Mouse (Mus musculus): ENCODE results near the gene Orai1. TPM values are rescaled to one million over a fixed set of nuclear protein-coding genes. Genes with fewer than 3 reads are reported as not detected.

Orai1 gene
- polyA plus RNA-seq, 1 experiment: 68.5 TPM

DNA sequence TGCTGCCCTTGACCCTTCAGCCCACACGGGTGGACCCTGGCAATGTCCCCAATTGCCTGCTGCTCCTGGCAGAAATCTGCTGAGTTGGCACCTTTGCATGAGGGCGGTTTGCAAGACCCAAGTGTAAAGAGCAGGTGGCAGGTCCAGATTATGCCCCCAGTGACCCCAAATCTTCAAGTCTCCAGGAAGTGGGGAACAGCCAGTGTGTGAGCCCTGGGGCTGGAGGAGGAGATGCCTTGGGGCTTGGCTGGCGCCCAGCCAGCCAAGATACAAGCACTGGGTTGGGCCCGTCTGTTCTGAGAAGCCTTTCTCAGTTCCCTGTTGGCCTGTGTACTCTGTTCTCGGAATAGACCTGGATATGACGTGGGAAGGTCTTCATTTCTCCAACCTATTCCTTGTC lies 12.6 kb downstream of the Orai1 start:
- Histone ChIP-seq H3K4me3 (ENCODE audit: insufficient read depth, low read length) (no peak overlapping the region), H3K4me1 (ENCODE audit: control insufficient read depth, insufficient read depth, low read length) (peaks cover 42% of the 10 kb centered on the region), H3K27ac (ENCODE audit: insufficient read depth, low read depth, low read length) (no peak overlapping the region)
- no peak for TF ChIP-seq POLR2A (IDR thresholded peaks at IDR 0.05; ENCODE audit: borderline replicate concordance, low read depth, low read length)
- no peak for TF ChIP-seq CTCF (IDR thresholded peaks at IDR 0.05; ENCODE audit: low read depth, low read length)

DNA sequence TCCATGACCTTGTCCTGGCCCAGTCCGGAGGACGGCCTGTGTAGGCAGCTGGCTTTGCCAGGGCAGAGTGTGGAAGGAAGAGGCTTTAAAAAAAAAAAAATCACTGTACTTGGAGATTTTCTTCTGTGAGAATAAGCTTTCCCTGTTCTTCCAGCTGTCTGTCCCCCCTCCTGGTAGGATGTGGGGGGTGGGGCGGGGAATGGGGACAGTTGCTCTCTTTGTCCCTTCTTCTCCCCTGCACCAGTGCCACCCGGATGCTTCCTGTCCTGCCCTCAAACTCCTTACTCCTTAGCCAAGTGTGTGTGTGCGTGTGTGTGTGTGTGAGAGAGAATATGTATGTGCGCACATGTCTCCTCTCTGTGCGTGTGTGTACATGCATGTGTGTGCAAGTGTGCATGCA lies 14.9 kb downstream of the Orai1 start:
- H3K27ac ChIP-seq (ENCODE audit: insufficient read depth, low read depth, low read length): no peak overlapping the region
- peaks cover 32% of the 10 kb centered on the region for H3K4me1 ChIP-seq (ENCODE audit: control insufficient read depth, insufficient read depth, low read length)
- H3K4me3 ChIP-seq (ENCODE audit: insufficient read depth, low read length): no peak overlapping the region
- TF ChIP-seq POLR2A (IDR thresholded peaks at IDR 0.05; ENCODE audit: borderline replicate concordance, low read depth, low read length): no peak

DNA sequence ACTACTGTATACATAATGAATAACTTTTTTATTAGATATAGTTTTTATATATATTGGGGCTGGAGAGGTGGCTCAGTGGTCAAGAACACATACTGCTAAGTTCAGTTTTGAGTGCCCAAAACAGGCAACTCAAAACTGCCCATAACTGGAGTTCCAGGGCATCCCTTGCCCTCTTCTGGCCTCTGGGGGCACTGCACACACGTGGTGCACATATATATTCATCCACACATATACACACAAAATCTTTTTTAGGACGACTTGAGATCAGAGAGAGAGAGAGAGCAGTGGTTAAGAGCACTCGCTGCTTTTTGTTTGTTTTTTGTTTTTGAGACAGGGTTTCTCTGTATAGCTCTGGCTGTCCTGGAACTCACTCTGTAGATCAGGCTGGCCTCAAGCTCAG lies 16.4 kb downstream of the Orai1 start:
- peaks cover 22% of the 10 kb centered on the region for H3K4me1 ChIP-seq (ENCODE audit: control insufficient read depth, insufficient read depth, low read length)
- no peak overlapping the region for H3K27ac ChIP-seq (ENCODE audit: insufficient read depth, low read depth, low read length)
- no peak for TF ChIP-seq CTCF (IDR thresholded peaks at IDR 0.05; ENCODE audit: low read depth, low read length)
- TF ChIP-seq POLR2A (IDR thresholded peaks at IDR 0.05; ENCODE audit: borderline replicate concordance, low read depth, low read length): no peak
- no peak overlapping the region for H3K4me3 ChIP-seq (ENCODE audit: insufficient read depth, low read length)

DNA sequence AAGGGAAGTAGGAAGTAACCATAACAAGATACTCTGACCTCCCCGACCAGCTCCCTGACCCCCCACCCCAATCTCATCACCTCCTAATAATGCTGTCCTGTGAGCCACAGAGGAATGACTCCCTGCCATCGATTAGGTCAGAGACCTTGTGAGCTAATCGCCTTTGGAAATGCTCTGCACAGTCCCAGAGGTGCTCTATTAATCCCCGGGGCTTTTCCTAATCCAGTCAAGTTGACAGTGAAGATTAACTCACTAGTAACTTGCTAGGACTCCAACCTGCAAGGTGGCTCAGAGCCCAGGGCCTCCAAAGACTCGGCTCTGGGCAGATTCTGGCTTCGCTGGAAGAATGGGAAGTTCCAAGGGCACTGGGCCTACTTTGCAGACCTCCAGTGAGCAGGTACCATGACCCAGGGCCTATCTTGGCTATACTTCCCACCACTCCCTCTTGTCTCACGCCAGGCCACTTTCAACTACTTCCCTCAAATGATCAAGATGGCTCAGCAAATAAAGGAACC lies 18.8 kb downstream of the Orai1 start:
- Histone ChIP-seq H3K4me1 (ENCODE audit: control insufficient read depth, insufficient read depth, low read length) (peaks cover 10% of the 10 kb centered on the region), H3K27ac (ENCODE audit: insufficient read depth, low read depth, low read length) (no peak overlapping the region)
- TF ChIP-seq POLR2A (IDR thresholded peaks at IDR 0.05; ENCODE audit: borderline replicate concordance, low read depth, low read length): no peak
- TF ChIP-seq CTCF (IDR thresholded peaks at IDR 0.05; ENCODE audit: low read depth, low read length): no peak

DNA sequence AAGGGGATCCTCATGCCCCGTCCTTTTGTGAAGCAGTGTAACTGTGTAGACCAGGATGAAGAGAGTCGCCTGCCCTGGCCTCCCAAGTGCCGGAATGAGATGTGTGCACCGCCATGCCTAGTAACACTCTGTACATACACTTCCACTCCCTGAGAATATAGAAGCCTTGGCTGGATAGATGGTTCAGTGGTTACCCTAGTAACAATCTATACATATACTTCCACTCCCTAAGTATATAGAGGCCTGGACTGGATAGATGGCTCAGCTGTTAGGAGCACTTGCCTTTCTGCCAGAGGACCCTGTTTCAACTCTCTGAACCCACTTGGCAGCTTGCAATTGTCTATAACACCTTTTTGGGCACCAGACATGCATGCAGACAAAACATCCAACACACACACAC lies 20.2 kb downstream of the Orai1 start:
- H3K4me1 ChIP-seq (ENCODE audit: control insufficient read depth, insufficient read depth, low read length): peaks cover 17% of the 10 kb centered on the region
- no peak overlapping the region for H3K27ac ChIP-seq (ENCODE audit: insufficient read depth, low read depth, low read length)
- TF ChIP-seq CTCF (IDR thresholded peaks at IDR 0.05; ENCODE audit: low read depth, low read length) (no peak), POLR2A (IDR thresholded peaks at IDR 0.05; ENCODE audit: borderline replicate concordance, low read depth, low read length) (no peak)
- H3K4me3 ChIP-seq (ENCODE audit: insufficient read depth, low read length): no peak overlapping the region

More for the DNA sequence above, 18.8 kb downstream of the Orai1 start:
- no peak overlapping the region for H3K4me3 ChIP-seq (ENCODE audit: insufficient read depth, low read length)

DNA sequence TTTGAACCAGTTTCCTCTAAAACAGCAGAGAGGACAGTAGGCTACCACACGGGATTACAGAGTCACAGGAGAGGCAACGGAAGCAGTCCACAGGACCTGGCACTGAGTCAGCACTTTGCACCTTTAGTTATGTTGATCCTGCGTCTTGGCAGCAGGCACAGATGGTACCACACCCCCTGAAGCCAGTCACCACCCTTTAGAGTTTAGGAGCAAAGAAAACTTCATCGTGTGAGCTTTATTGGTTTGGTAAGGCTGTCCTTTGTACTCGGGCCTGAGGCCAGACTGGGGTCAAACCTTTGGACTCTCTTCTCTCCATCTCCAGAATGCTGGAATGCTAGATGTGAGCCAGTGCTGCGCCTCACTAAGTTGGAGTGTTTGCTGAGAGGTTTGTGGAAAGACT lies 20.7 kb downstream of the Orai1 start:
- peaks cover 19% of the 10 kb centered on the region for H3K4me1 ChIP-seq (ENCODE audit: control insufficient read depth, insufficient read depth, low read length)
- TF ChIP-seq CTCF (IDR thresholded peaks at IDR 0.05; ENCODE audit: low read depth, low read length): no peak
- TF ChIP-seq POLR2A (IDR thresholded peaks at IDR 0.05; ENCODE audit: borderline replicate concordance, low read depth, low read length): no peak
- H3K27ac ChIP-seq (ENCODE audit: insufficient read depth, low read depth, low read length): no peak overlapping the region
- H3K4me3 ChIP-seq (ENCODE audit: insufficient read depth, low read length): no peak overlapping the region

DNA sequence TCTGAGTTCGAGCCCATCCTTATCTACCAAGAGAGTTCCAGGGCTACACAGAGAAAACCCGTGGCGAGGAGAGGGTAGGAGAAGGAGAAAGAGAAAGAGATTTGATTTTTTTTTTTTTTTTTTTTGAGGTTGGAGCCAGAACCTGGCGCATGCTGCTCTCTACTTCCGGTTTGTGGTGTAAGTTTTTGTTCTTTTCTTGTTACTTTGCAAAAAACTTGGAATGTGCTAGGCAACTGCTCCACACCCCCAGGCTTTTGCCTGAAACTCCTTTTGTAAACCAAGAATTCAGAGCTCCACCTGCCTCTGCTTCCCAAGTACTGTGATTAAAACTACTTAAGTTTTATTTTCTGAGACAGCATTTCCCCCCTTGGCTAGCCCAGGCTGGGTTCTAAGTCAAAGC lies 23.2 kb downstream of the Orai1 start:
- TF ChIP-seq CTCF (IDR thresholded peaks at IDR 0.05; ENCODE audit: low read depth, low read length) (no peak), POLR2A (IDR thresholded peaks at IDR 0.05; ENCODE audit: borderline replicate concordance, low read depth, low read length) (no peak)
- Histone ChIP-seq H3K27ac (ENCODE audit: insufficient read depth, low read depth, low read length) (no peak overlapping the region), H3K4me3 (ENCODE audit: insufficient read depth, low read length) (no peak overlapping the region), H3K4me1 (ENCODE audit: control insufficient read depth, insufficient read depth, low read length) (peaks cover 23% of the 10 kb centered on the region)

DNA sequence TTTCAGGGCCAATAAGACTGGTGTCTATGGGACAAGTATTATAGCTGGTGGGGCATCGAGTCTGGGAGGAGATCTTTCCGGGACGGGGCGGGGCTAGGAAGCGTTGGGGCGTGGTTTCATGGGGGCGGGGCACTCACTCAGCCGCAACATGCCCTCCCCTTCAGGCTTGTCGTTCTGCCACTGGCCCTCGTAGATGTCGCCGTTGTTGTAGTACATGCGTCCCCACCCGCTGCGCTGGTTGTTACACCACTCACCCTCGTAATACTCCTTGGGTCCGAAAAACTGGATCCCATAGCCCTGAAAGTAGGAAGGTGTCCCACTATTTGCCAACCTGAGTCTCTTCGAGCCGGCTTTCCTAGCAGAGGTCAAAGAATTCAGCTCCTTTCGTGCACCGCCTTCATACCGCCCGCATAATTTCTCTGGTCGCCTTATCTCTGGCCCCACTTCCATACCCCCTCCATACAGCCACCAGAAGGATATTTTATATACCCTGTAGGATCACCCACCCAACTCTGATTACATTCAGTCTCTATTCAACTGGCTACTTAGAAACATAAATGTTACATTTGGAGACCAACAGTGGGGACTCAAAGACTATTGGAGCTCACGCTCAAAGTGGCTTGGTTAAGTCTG lies 24.4 kb downstream of the Orai1 start:
- H3K4me1 ChIP-seq (ENCODE audit: control insufficient read depth, insufficient read depth, low read length): peaks cover 16% of the 10 kb centered on the region
- H3K27ac ChIP-seq (ENCODE audit: insufficient read depth, low read depth, low read length): no peak overlapping the region
- peak overlapping the region; percentile 49 for H3K4me3 ChIP-seq (ENCODE audit: insufficient read depth, low read length)
- no peak for TF ChIP-seq CTCF (IDR thresholded peaks at IDR 0.05; ENCODE audit: low read depth, low read length)
- no peak for TF ChIP-seq POLR2A (IDR thresholded peaks at IDR 0.05; ENCODE audit: borderline replicate concordance, low read depth, low read length)

DNA sequence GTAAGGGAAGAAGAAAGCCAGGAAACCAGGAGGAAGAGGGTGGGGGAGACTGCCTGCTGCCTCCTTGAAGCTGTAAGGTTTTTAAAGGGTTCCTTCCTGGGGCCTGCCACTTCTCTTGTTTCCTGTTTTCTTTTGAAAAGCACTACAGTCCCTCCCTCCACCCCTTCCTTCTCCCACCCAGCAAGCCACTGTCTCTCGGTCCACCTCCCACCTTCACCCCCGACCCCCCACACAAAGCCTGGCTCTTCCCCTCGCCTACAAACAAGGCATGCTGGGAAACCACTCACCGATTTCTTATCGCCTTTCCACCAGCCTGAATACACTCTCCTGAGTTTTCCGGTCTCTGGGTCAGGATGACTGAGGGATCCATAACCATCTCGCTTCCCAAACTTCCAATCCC lies 25.9 kb downstream of the Orai1 start:
- no peak for TF ChIP-seq POLR2A (IDR thresholded peaks at IDR 0.05; ENCODE audit: borderline replicate concordance, low read depth, low read length)
- TF ChIP-seq CTCF (IDR thresholded peaks at IDR 0.05; ENCODE audit: low read depth, low read length): no peak

DNA sequence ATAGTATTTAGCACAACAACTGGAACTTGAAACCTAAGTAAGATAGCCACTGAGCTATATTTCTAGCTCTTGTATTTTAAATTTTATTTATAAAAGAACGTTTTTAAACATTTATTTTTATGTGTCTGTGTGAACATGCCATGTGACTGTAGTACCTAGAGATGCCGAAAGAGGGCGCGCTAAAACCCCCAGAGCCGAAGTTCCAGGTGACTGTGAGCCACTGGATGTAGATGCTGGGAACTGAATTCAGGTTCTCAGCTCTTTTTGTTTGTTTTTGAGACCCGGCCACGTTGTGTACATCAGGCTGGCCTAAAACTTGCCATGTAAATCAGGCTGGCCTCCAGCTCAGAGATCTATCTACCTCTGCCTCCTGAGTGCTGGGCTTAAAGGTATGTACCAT lies 29.0 kb downstream of the Orai1 start:
- H3K4me1 ChIP-seq (ENCODE audit: control insufficient read depth, insufficient read depth, low read length): peaks cover 12% of the 10 kb centered on the region
- H3K4me3 ChIP-seq (ENCODE audit: insufficient read depth, low read length): no peak overlapping the region
- no peak for TF ChIP-seq POLR2A (IDR thresholded peaks at IDR 0.05; ENCODE audit: borderline replicate concordance, low read depth, low read length)
- peak; percentile 64 for TF ChIP-seq CTCF (IDR thresholded peaks at IDR 0.05; ENCODE audit: low read depth, low read length)
- H3K27ac ChIP-seq (ENCODE audit: insufficient read depth, low read depth, low read length): no peak overlapping the region

More for the DNA sequence above, 25.9 kb downstream of the Orai1 start:
- Histone ChIP-seq H3K4me1 (ENCODE audit: control insufficient read depth, insufficient read depth, low read length) (peaks cover 16% of the 10 kb centered on the region), H3K27ac (ENCODE audit: insufficient read depth, low read depth, low read length) (no peak overlapping the region), H3K4me3 (ENCODE audit: insufficient read depth, low read length) (no peak overlapping the region)
